Mouse (Mus musculus) Patski (cell line): ENCODE data around the gene Alcam. TPM values are rescaled to one million over a fixed set of nuclear protein-coding genes. Genes with fewer than 3 reads are reported as not detected.

Source experiments
- ATAC-seq: fragments of 100-300 bp; one replicate; pipeline ENCODE4 v1.8.0; 2021
- CTCF ChIA-PET: fragments of 350-600 bp; sonication (Branson Sonifier 250); formaldehyde crosslinking; loops from one replicate; lab custom pipeline; 2022; ENCODE audit warnings: inconsistent platforms; lab: Charles Lee
- POLR2A ChIA-PET: fragments of 350-600 bp; sonication (Branson Sonifier 250); formaldehyde crosslinking; loops from one replicate; lab custom pipeline; 2022; ENCODE audit warnings: antibody characterized with exemption, inconsistent platforms; lab: Charles Lee
- DNase-seq: peaks from one replicate; pipeline ENCODE4 v3.0.0-alpha.2; 2011; ENCODE audit warnings: low read depth, low spot score
- H3K27me3 ChIP-seq: fragments of 371-371 bp; one replicate; pipeline ENCODE4 v1.5.1; 2021
- CTCF ChIP-seq: fragments of 100-300 bp; IDR thresholded peaks from one replicate; pipeline ENCODE4 v1.5.1; 2021
- in situ Hi-C: fragments of 300-500 bp; cut with MboI; formaldehyde crosslinking; loops from 3 replicates; pipeline ENCODE4 v1.11.1; 2018; ENCODE audit warnings: low pct_unique_long_range_greater_than_20kb, mixed read lengths
- polyA plus RNA-seq: library from polyadenylated mRNA; unstranded; gene quantifications from one replicate; pipeline ENCODE4 v1.2.3, GENCODE M21; 2021

Gene Alcam
- 3.0 TPM for polyA plus RNA-seq

GRCm38 (mm10) chr16:52453971-52454514 lies at the start of gene Alcam:
Gene Alcam (minus strand): TSS chr16:52454074.
- no peaks in the 10 kb centered on the region for H3K27me3 ChIP-seq
- ChIA-PET CTCF (interaction anchor here (1.7 kb wide), 1 partner anchor 12 kb away, joined by 4 read pairs; no protein-coding TSS in a partner anchor), POLR2A (no interaction called here)
- no peak for DNase-seq
- no peak for ATAC-seq
- in situ Hi-C loops = no loop called here
- no peak for TF ChIP-seq CTCF

GRCm38 (mm10) chr16:52498757-52499335 lies 45.0 kb upstream of the Alcam start:
- POLR2A ChIA-PET = no interaction called here
- in situ Hi-C loops = no loop called here
- peaks cover under 1% of the 10 kb centered on the region for H3K27me3 ChIP-seq
- CTCF ChIA-PET = no interaction called here
- TF ChIP-seq CTCF = no peak
- ATAC-seq = no peak
- DNase-seq = no peak

DNA sequence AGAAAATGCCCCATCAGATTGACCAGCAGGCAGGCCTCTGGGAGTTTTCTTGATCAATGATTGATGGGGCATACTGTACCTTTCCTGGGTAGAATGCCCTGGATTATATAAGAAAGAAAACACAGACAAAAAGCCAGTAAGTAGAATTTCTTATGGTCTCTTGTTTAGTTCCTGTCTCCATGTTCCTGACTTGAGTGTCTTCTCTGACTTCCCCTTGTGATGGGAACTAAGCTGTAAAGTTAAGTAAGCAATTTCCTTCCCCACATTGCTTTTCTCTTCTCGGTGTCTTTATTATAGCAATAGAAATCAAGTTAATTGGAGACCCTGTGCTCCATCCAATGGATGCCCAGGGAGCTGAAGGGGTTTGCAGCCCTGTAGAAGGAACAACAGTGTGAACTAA lies 36.7 kb upstream of the Alcam start:
- TF ChIP-seq CTCF = no peak
- POLR2A ChIA-PET = no interaction called here
- in situ Hi-C loops = no loop called here
- ATAC-seq (no peak), DNase-seq (no peak)
- peaks cover 13% of the 10 kb centered on the region for H3K27me3 ChIP-seq
- CTCF ChIA-PET = interaction anchor here (1.4 kb wide), 1 partner anchor 12 kb away, joined by 3 read pairs; no protein-coding TSS in a partner anchor

- POLR2A ChIA-PET = no interaction called here
- in situ Hi-C loops = no loop called here
- ATAC-seq (no peak), DNase-seq (no peak)
- no peak for TF ChIP-seq CTCF
- CTCF ChIA-PET = no interaction called here
- no peaks in the 10 kb centered on the region for H3K27me3 ChIP-seq
Observed at GRCm38 (mm10) chr16:52474235-52474634, 20.4 kb upstream of the Alcam start.

GRCm38 (mm10) chr16:52473089-52473488 lies 19.2 kb upstream of the Alcam start:
- ChIA-PET CTCF (no interaction called here), POLR2A (no interaction called here)
- H3K27me3 ChIP-seq = no peaks in the 10 kb centered on the region
- in situ Hi-C loops = no loop called here
- no peak for TF ChIP-seq CTCF
- DNase-seq (no peak), ATAC-seq (no peak)

GRCm38 (mm10) chr16:52472635-52473034 lies 18.8 kb upstream of the Alcam start:
- CTCF ChIA-PET = interaction anchor here (1.1 kb wide), 1 partner anchor 32 kb away, joined by 3 read pairs; no protein-coding TSS in a partner anchor
- in situ Hi-C loops = no loop called here
- POLR2A ChIA-PET = no interaction called here
- no peaks in the 10 kb centered on the region for H3K27me3 ChIP-seq
- ATAC-seq (no peak), DNase-seq (no peak)
- no peak for TF ChIP-seq CTCF

DNA sequence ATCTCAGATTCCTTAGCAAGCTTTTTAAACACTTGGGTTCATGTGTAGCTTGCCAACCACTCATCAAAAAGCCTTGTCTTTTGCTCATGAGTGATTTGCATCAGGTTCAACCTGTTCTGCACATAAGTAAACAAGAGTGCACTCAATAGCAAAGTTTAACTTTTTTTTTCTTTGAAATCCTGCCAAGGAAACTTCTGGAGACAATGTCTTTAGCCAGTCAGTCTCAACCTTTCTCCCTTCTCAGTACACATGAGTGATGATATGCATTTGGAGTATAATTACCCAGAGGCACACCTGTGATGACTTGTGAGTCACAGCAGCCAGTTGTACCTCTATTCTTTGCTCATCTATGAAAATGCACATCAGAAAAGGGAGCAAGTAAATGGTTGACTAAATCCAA lies 18.2 kb upstream of the Alcam start:
- H3K27me3 ChIP-seq = no peaks in the 10 kb centered on the region
- ChIA-PET POLR2A (no interaction called here), CTCF (interaction anchor here (1.1 kb wide), 1 partner anchor 32 kb away, joined by 3 read pairs; no protein-coding TSS in a partner anchor)
- DNase-seq (no peak), ATAC-seq (no peak)
- no peak for TF ChIP-seq CTCF
- in situ Hi-C loops = no loop called here

DNA sequence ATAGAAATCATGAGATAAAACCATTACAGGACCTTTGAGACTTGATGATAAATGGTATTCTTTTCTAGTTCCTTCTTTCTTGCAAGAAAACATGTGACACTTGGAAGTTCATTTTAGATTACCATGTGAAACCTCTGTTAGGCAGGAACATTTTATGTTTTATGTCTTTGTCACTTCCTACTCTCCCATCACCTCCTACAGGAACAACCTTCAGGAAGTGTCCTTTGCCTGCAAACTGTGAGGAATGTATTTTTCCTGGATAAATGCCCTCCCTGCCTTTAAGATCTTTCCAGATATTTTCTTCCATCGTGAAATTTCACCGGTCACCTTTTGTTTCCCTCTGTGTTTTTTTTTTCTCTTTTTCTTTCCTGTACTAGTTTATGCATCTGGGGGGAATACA lies 17.0 kb upstream of the Alcam start:
- H3K27me3 ChIP-seq = no peaks in the 10 kb centered on the region
- CTCF ChIA-PET = no interaction called here
- POLR2A ChIA-PET = no interaction called here
- in situ Hi-C loops = no loop called here
- no peak for DNase-seq
- ATAC-seq = no peak
- TF ChIP-seq CTCF = no peak

- H3K27me3 ChIP-seq = no peaks in the 10 kb centered on the region
- in situ Hi-C loops = no loop called here
- ATAC-seq (no peak), DNase-seq (no peak)
- ChIA-PET CTCF (no interaction called here), POLR2A (no interaction called here)
- no peak for TF ChIP-seq CTCF
Observed at GRCm38 (mm10) chr16:52470226-52470625, 16.4 kb upstream of the Alcam start.

DNA sequence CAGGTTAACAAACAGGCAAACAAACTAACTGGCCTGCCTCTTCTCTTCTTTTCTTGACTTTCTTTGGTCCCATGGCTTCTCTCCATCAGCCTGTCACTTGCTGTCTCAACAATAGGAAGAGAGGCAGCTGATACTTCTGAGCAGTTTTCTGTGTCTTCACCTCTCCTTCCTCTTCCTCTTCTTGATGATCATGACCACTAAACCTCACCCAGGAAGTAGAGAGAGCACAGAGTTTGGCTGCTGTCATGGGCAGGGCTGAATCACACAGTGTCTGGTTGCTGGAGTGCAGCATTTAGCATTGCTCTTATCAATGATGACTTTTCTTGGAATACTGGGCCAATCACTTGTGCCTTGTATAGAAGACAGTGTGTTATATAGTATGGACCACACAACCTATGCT lies 14.6 kb upstream of the Alcam start:
- ChIA-PET CTCF (no interaction called here), POLR2A (no interaction called here)
- in situ Hi-C loops = no loop called here
- ATAC-seq (no peak), DNase-seq (no peak)
- no peak for TF ChIP-seq CTCF
- peaks cover 3% of the 10 kb centered on the region for H3K27me3 ChIP-seq

- peaks cover 3% of the 10 kb centered on the region for H3K27me3 ChIP-seq
- CTCF ChIA-PET = no interaction called here
- DNase-seq (no peak), ATAC-seq (no peak)
- POLR2A ChIA-PET = interaction anchor here (0.9 kb wide), 1 partner anchor 14 kb away, joined by 3 read pairs; no protein-coding TSS in a partner anchor
- TF ChIP-seq CTCF = no peak
- in situ Hi-C loops = no loop called here
Observed at GRCm38 (mm10) chr16:52466770-52467169, 12.9 kb upstream of the Alcam start.
